Mouse (Mus musculus): ENCODE data around the gene Cep85l. TPM values are rescaled to one million over a fixed set of nuclear protein-coding genes. Genes with fewer than 3 reads are reported as not detected.

The Cep85l gene
- polyA plus RNA-seq, 1 experiment from 2014 or later: 2.0 TPM

DNA sequence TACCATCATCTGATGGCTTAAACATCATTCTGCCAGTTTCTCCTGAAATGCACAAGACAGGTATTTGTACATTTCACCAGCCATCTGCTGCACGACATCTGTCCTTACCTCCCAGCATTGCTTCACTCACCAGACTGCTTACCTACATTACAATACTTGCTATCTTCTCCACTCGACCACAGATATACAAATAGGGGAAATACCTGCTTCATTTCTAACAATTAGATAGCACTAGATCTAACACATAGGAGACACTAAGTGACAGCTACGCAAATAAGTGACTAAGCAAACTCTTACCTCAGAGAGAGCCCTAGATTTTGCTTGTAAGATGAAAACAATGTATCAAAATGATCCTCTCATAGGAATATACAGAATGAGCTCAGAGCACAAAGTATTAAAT is 26.1 kb downstream of the Cep85l start:
- ATAC-seq (ENCODE audit: low FRiP score, low TSS enrichment): no peak
- TF ChIP-seq EP300 (optimal IDR thresholded peaks at IDR 0.05) (no peak), CTCF (IDR thresholded peaks at IDR 0.05; ENCODE audit: low read depth) (no peak)
- Histone ChIP-seq H3K4me2 (replicated peaks; ENCODE audit: low read depth) (no peak overlapping the region), H3K27ac (replicated peaks) (no peak overlapping the region), H3K4me1 (replicated peaks; ENCODE audit: control insufficient read depth, insufficient read depth) (no peaks in the 10 kb centered on the region), H3K36me3 (ENCODE audit: control insufficient read depth, insufficient read depth, low read length) (0 out of 2 replicates have a peak, but pooled peaks cover 3% of the 10 kb centered on the region), H3K9ac (ENCODE audit: low read length) (no peak overlapping the region), H3K9me3 (ENCODE audit: control insufficient read depth, low read length) (no peaks in the 10 kb centered on the region), H3K4me3 (ENCODE audit: low read depth, low read length) (no peak overlapping the region), H3K27me3 (ENCODE audit: control insufficient read depth, insufficient read depth, low read length) (no peaks in the 10 kb centered on the region)
- 81% methylated on average over 3 of the region's 3 CpGs for WGBS
- no peak for DNase-seq (ENCODE audit: low spot score)

DNA sequence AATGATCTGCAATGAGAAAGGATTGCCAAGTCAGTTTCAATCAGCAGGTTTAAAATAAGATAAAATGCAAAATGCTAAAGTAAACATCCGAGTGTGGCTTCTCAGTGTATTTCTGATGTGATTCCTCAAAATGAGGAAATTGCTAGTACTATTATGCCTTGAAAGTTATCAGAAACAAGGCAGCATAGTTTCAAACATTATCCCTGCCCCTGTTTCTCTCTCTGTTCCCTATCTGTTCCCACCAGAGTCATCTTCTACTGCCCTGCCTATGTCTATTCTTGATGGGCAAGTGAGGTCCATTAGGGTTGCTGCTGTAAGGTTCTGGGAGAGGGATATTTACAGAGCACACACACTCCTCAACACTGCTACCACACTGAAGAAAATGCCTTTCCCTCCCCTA is 30.5 kb downstream of the Cep85l start:
- TF ChIP-seq CTCF (IDR thresholded peaks at IDR 0.05; ENCODE audit: low read depth): no peak
- no peak for TF ChIP-seq EP300 (optimal IDR thresholded peaks at IDR 0.05)

GRCm38 (mm10) chr10:53347787-53348755 is 31.7 kb downstream of the Cep85l start:
- Histone ChIP-seq H3K4me3 (ENCODE audit: low read depth, low read length) (no peak overlapping the region), H3K4me2 (replicated peaks; ENCODE audit: low read depth) (no peak overlapping the region), H3K4me1 (replicated peaks; ENCODE audit: control insufficient read depth, insufficient read depth) (no peaks in the 10 kb centered on the region), H3K36me3 (ENCODE audit: control insufficient read depth, insufficient read depth, low read length) (no peaks in the 10 kb centered on the region), H3K27me3 (ENCODE audit: control insufficient read depth, insufficient read depth, low read length) (no peaks in the 10 kb centered on the region), H3K9me3 (ENCODE audit: control insufficient read depth, low read length) (no peaks in the 10 kb centered on the region), H3K9ac (ENCODE audit: low read length) (no peak overlapping the region), H3K27ac (replicated peaks) (no peak overlapping the region)
- no peak; the same call in 1 of the 2 replicates for ATAC-seq (ENCODE audit: low FRiP score, low TSS enrichment)
- 48% methylated on average over 10 of the region's 10 CpGs for WGBS
- peak; percentile 33 for DNase-seq (ENCODE audit: low spot score)
- TF ChIP-seq CTCF (IDR thresholded peaks at IDR 0.05; ENCODE audit: low read depth) (peak; percentile 92), EP300 (optimal IDR thresholded peaks at IDR 0.05) (no peak)

More for the DNA sequence above, 30.5 kb downstream of the Cep85l start:
- Histone ChIP-seq H3K4me1 (replicated peaks; ENCODE audit: control insufficient read depth, insufficient read depth) (no peaks in the 10 kb centered on the region), H3K9ac (ENCODE audit: low read length) (no peak overlapping the region), H3K4me2 (replicated peaks; ENCODE audit: low read depth) (no peak overlapping the region), H3K36me3 (ENCODE audit: control insufficient read depth, insufficient read depth, low read length) (no peaks in the 10 kb centered on the region), H3K27me3 (ENCODE audit: control insufficient read depth, insufficient read depth, low read length) (no peaks in the 10 kb centered on the region), H3K27ac (replicated peaks) (no peak overlapping the region), H3K9me3 (ENCODE audit: control insufficient read depth, low read length) (no peaks in the 10 kb centered on the region), H3K4me3 (ENCODE audit: low read depth, low read length) (no peak overlapping the region)
- 71% methylated on average over 1 of the region's 1 CpGs for WGBS
- ATAC-seq (ENCODE audit: low FRiP score, low TSS enrichment) (no peak), DNase-seq (ENCODE audit: low spot score) (no peak)

DNA sequence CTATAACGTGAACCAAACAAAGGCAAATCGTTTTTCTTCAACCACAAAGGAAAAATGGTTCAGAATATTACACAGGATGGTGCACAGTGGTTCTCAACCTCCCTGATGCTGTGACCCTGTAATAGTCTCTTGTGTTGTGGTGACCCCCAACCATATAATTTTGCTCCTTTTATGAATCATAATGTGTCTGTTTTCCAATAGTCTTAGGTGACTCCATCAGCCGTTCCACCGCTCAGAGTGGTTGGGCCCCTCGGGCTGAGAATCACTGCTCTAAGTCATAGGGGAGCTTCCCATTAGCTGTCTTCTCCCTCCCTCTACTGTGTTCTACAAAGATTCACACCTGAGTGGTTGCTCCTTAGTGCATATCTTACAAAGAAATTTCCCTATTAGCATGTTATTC is 32.8 kb downstream of the Cep85l start:
- H3K27me3 ChIP-seq (ENCODE audit: control insufficient read depth, insufficient read depth, low read length): no peaks in the 10 kb centered on the region
- no peak for DNase-seq (ENCODE audit: low spot score)
- no peak overlapping the region for H3K4me2 ChIP-seq (replicated peaks; ENCODE audit: low read depth)
- WGBS: 78% methylated on average over 5 of the region's 5 CpGs
- H3K9me3 ChIP-seq (ENCODE audit: control insufficient read depth, low read length): no peaks in the 10 kb centered on the region
- no peak overlapping the region for H3K27ac ChIP-seq (replicated peaks)
- no peak for ATAC-seq (ENCODE audit: low FRiP score, low TSS enrichment)
- no peaks in the 10 kb centered on the region for H3K36me3 ChIP-seq (ENCODE audit: control insufficient read depth, insufficient read depth, low read length)
- no peak overlapping the region for H3K4me3 ChIP-seq (ENCODE audit: low read depth, low read length)
- no peaks in the 10 kb centered on the region for H3K4me1 ChIP-seq (replicated peaks; ENCODE audit: control insufficient read depth, insufficient read depth)
- no peak overlapping the region for H3K9ac ChIP-seq (ENCODE audit: low read length)
- TF ChIP-seq CTCF (IDR thresholded peaks at IDR 0.05; ENCODE audit: low read depth): no peak
- no peak for TF ChIP-seq EP300 (optimal IDR thresholded peaks at IDR 0.05)

GRCm38 (mm10) chr10:53346506-53346905 is 33.2 kb downstream of the Cep85l start:
- no peak for ATAC-seq (ENCODE audit: low FRiP score, low TSS enrichment)
- 56% methylated on average over 3 of the region's 3 CpGs for WGBS
- no peak for DNase-seq (ENCODE audit: low spot score)
- Histone ChIP-seq H3K9ac (ENCODE audit: low read length) (no peak overlapping the region), H3K4me3 (ENCODE audit: low read depth, low read length) (no peak overlapping the region), H3K36me3 (ENCODE audit: control insufficient read depth, insufficient read depth, low read length) (no peaks in the 10 kb centered on the region), H3K27ac (replicated peaks) (no peak overlapping the region), H3K4me1 (replicated peaks; ENCODE audit: control insufficient read depth, insufficient read depth) (no peaks in the 10 kb centered on the region), H3K27me3 (ENCODE audit: control insufficient read depth, insufficient read depth, low read length) (no peaks in the 10 kb centered on the region), H3K4me2 (replicated peaks; ENCODE audit: low read depth) (no peak overlapping the region), H3K9me3 (ENCODE audit: control insufficient read depth, low read length) (no peaks in the 10 kb centered on the region)
- peak; percentile 94 for TF ChIP-seq CTCF (IDR thresholded peaks at IDR 0.05; ENCODE audit: low read depth)
- no peak for TF ChIP-seq EP300 (optimal IDR thresholded peaks at IDR 0.05)

GRCm38 (mm10) chr10:53345508-53345907 is 34.2 kb downstream of the Cep85l start:
- 86% methylated on average over 4 of the region's 4 CpGs for WGBS
- Histone ChIP-seq H3K4me3 (ENCODE audit: low read depth, low read length) (no peak overlapping the region), H3K4me1 (replicated peaks; ENCODE audit: control insufficient read depth, insufficient read depth) (no peaks in the 10 kb centered on the region), H3K9me3 (ENCODE audit: control insufficient read depth, low read length) (no peaks in the 10 kb centered on the region), H3K4me2 (replicated peaks; ENCODE audit: low read depth) (no peak overlapping the region), H3K27me3 (ENCODE audit: control insufficient read depth, insufficient read depth, low read length) (no peaks in the 10 kb centered on the region), H3K36me3 (ENCODE audit: control insufficient read depth, insufficient read depth, low read length) (no peaks in the 10 kb centered on the region), H3K27ac (replicated peaks) (no peak overlapping the region), H3K9ac (ENCODE audit: low read length) (no peak overlapping the region)
- no peak for TF ChIP-seq CTCF (IDR thresholded peaks at IDR 0.05; ENCODE audit: low read depth)
- no peak for TF ChIP-seq EP300 (optimal IDR thresholded peaks at IDR 0.05)
- no peak for DNase-seq (ENCODE audit: low spot score)
- ATAC-seq (ENCODE audit: low FRiP score, low TSS enrichment): no peak

Data from stomach, postnatal 0 days (tissue).